Mouse (Mus musculus): ENCODE data around the gene Rabgap1l.

DNA sequence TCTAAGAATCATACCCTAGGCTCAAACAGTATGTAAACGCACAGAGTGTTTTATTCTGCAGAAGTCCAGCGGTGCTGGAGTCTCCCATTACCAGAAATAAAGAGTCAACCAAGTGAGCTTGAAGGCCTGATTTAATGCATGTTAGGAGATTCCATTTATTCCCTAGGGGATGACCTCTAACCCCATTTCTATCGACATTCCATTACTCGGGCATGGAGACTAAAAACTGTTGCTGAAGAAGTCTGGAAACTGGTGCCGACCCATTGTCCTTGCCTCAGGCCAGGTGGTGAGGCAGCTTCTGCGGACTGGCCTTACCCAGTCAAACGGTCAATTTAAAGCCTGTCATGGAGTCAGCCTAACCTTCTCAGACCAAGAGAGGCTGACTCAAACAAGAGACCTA, 578.8 kb downstream of the Rabgap1l start:
- TF ChIP-seq CTCF (IDR thresholded peaks at IDR 0.05; ENCODE audit: low read depth, low read length) (no peak), POLR2A (IDR thresholded peaks at IDR 0.05; ENCODE audit: extremely low read depth, insufficient read depth, low read length) (no peak)
